Mouse (Mus musculus) stomach, embryonic 14.5 days (tissue): ENCODE measurements at regions not wholly inside any gene's neighbourhood (a gene's known extent, or its start where the extent isn't known, plus 50 kb on each side); places are given as distances from the start of the nearest gene placed in this dataset.

ENCODE experiments used
- ATAC-seq: fragments of 200-750 bp; cut with Nextera tagmentation; 2 replicates; pipeline ENCODE4 v1.8.0; 2017; ENCODE audit warnings: low read depth, moderate TSS enrichment; ENCODE audit not compliant: insufficient number of reproducible peaks, insufficient read depth, low FRiP score
- H3K27ac ChIP-seq: fragments of 300-500 bp; sonication (generic); 2 replicates; pipeline ENCODE4 v1.5.1; 2014; ENCODE audit warnings: mild to moderate bottlenecking, low read length, moderate library complexity, mixed read lengths
- H3K27me3 ChIP-seq: fragments of 300-500 bp; sonication (generic); 2 replicates; pipeline ENCODE4 v1.6.1; 2014; ENCODE audit warnings: low read length, control low read depth, mixed read lengths; ENCODE audit not compliant: control insufficient read depth, insufficient read depth
- H3K36me3 ChIP-seq: fragments of 300-500 bp; sonication (generic); 2 replicates; pipeline ENCODE4 v1.6.1; 2014; ENCODE audit warnings: mild to moderate bottlenecking, control low read depth, low read length, moderate library complexity, mixed read lengths; ENCODE audit not compliant: control insufficient read depth, insufficient read depth
- H3K4me1 ChIP-seq: fragments of 300-500 bp; sonication (generic); 2 replicates; pipeline ENCODE4 v1.6.1; 2014; ENCODE audit warnings: low read length, control low read depth, mixed read lengths; ENCODE audit not compliant: control insufficient read depth, insufficient read depth
- H3K4me2 ChIP-seq: fragments of 300-500 bp; sonication (generic); replicated peaks from 2 replicates; pipeline ENCODE4 v1.6.1; 2014; ENCODE audit warnings: low read depth, low read length, control low read depth
- H3K4me3 ChIP-seq: fragments of 300-500 bp; sonication (generic); 2 replicates; pipeline ENCODE4 v1.5.1; 2014; ENCODE audit warnings: low read depth, low read length, control low read depth
- H3K9ac ChIP-seq: fragments of 300-500 bp; sonication (generic); replicated peaks from 2 replicates; pipeline ENCODE4 v1.6.1; 2014; ENCODE audit warnings: low read depth, mild to moderate bottlenecking, control low read depth, low read length, moderate library complexity, mixed read lengths
- H3K9me3 ChIP-seq: fragments of 300-500 bp; sonication (generic); 2 replicates; pipeline ENCODE4 v1.6.1; 2016; ENCODE audit warnings: low read depth, low read length, control low read depth; ENCODE audit not compliant: control insufficient read depth
- WGBS: fragments of 180-500 bp; shearing (Covaris S2); extraction: QIAGEN DNeasy Blood & Tissue Kit; methylation state at CpG from one replicate; pipeline ENCODE4 v1.1.7; 2014; 5-methylcytosine and 5-hydroxymethylcytosine counted together

- no peaks in the 10 kb centered on the region for H3K36me3 ChIP-seq
- H3K9ac ChIP-seq, result no peak overlapping the region
- H3K4me1 ChIP-seq, result peaks cover 6% of the 10 kb centered on the region; the same call in 1 of the 2 replicates
- H3K4me2 ChIP-seq, result no peak overlapping the region
- WGBS, result 35% methylated on average over 9 of the region's 9 CpGs
- H3K27me3 ChIP-seq, result no peaks in the 10 kb centered on the region
- no peak overlapping the region for H3K4me3 ChIP-seq
- no peaks in the 10 kb centered on the region for H3K9me3 ChIP-seq
- H3K27ac ChIP-seq, result no peak overlapping the region
- peak; percentile 53; the same call in 1 of the 2 replicates for ATAC-seq
These were observed 71.5 kb upstream of the Cldn5 start for GRCm38 (mm10) chr16:18705028-18705648.

DNA sequence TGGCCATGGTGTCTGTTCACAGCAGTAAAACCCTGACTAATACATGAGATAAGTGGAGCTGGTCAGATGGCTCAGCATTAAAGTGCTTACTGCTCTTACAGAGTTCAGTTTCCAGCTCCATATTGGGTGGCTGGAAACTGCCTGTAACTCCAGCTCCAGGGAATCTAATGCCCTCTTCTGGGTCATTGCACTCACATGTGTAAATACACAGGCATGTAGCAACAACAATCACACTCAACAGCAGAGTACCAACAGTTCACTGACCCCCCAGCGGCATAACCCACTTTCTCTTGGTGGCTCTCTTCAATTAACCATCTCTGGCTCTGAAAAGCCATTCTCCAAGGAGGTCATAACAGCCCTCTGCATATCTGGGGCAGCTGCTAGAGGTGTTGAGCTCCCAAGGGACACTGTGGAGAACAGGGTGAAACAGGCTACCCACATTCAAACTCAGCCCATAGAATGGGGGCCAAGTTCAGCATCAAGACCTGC is 65.0 kb upstream of the Cldn5 start:
- no peak overlapping the region for H3K4me3 ChIP-seq
- H3K4me2 ChIP-seq, result no peak overlapping the region
- H3K27me3 ChIP-seq, result no peaks in the 10 kb centered on the region
- H3K9ac ChIP-seq, result no peak overlapping the region
- ATAC-seq, result no peak
- H3K4me1 ChIP-seq, result no peaks in the 10 kb centered on the region
- 82% methylated on average over 1 of the region's 1 CpGs for WGBS
- no peaks in the 10 kb centered on the region for H3K9me3 ChIP-seq
- H3K27ac ChIP-seq, result no peak overlapping the region
- H3K36me3 ChIP-seq, result no peaks in the 10 kb centered on the region

DNA sequence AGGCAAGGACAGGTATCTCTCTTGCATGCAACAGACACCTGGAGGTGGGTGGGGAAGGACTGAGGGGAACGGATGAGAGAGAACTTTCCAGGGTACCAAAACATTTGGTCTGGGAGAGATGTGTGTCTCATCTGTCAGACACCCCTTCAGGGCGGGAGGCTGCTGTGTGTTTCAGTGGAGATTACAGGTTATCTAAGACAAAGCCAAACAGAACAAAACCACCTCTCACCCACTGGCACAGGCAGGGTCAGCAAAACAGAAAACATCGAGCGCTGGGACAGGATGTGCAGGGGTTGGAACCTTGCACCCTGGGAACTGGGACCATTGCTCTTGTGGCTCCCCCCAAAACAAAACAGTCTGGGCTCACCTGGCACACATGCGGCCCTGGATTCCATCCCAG is 63.6 kb upstream of the Cldn5 start:
- Histone ChIP-seq H3K4me3 (no peak overlapping the region), H3K27ac (no peak overlapping the region), H3K27me3 (no peaks in the 10 kb centered on the region), H3K4me1 (no peaks in the 10 kb centered on the region), H3K9ac (no peak overlapping the region), H3K9me3 (no peaks in the 10 kb centered on the region), H3K4me2 (no peak overlapping the region), H3K36me3 (no peaks in the 10 kb centered on the region)
- ATAC-seq, result no peak
- 64% methylated on average over 5 of the region's 5 CpGs for WGBS

DNA sequence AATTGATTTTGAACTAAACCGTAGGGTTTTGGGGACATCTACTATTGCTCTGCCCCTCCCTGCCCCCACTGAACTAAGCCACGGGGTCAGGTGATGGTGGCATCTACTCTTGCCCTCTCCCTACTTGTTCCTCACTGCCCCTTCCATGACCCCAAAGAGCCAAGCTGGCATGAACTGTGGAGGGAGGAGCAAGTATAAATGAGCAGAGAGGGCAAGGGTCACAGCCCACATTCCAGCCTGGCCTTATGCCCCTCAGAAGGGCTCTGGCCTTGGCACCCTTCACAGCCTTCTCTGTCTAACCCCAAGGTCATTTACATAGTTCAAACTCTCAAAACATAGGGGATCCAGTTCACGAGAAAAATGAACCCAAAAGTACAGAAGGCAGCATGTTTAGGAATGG is 61.3 kb upstream of the Cldn5 start:
- WGBS, result 73% methylated on average over 3 of the region's 3 CpGs
- no peaks in the 10 kb centered on the region for H3K36me3 ChIP-seq
- no peak overlapping the region for H3K27ac ChIP-seq
- ATAC-seq, result no peak
- no peak overlapping the region for H3K4me3 ChIP-seq
- H3K27me3 ChIP-seq, result no peaks in the 10 kb centered on the region
- H3K4me2 ChIP-seq, result no peak overlapping the region
- no peak overlapping the region for H3K9ac ChIP-seq
- no peaks in the 10 kb centered on the region for H3K4me1 ChIP-seq
- H3K9me3 ChIP-seq, result no peaks in the 10 kb centered on the region

GRCm38 (mm10) chr16:18718040-18718439 is 58.6 kb upstream of the Cldn5 start:
- no peak overlapping the region for H3K27ac ChIP-seq
- ATAC-seq, result no peak
- H3K9ac ChIP-seq, result no peak overlapping the region
- 0 out of 2 replicates have a peak, but pooled peaks cover 8% of the 10 kb centered on the region for H3K4me1 ChIP-seq
- no peaks in the 10 kb centered on the region for H3K9me3 ChIP-seq
- no peaks in the 10 kb centered on the region for H3K27me3 ChIP-seq
- no peak overlapping the region for H3K4me2 ChIP-seq
- WGBS, result 15% methylated on average over 2 of the region's 2 CpGs
- no peak overlapping the region for H3K4me3 ChIP-seq
- no peaks in the 10 kb centered on the region for H3K36me3 ChIP-seq

DNA sequence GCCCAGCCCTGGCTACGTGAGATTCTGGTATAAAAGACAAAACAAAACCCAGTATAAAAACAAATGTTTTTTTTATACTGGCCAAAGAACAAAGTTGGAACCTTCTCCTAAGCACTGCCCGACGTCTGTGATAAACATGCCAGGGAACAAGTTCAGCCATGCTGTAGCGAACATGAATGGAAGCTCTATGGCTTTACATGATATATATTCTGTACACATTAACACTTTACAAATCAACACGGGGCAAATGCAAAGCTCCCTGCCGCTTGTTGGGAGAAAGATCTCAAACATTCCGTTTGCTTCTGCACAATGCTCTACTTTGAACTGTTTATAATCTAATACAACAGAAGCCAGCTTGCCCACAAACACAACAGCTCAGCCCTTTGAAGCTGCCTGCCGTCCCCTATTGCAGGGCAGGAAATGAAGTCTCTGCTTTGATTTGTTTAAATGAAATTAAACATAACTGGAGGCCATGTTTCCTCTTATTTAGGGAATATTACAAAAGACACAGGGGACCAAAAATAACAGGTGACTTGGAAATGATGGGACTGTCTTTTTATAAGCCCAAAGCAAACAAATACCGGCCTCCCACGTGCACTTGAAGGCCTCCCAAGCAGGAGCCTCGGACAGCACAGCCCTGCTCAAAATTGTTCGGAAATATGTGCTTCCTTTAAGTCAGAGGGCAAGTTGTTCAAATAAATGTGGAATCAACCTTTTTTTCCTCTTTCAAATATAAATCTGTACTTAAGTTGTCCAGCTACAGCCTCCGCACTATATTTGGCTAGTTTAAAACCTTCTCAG is 56.0 kb upstream of the Cldn5 start:
- ATAC-seq, result no peak
- no peaks in the 10 kb centered on the region for H3K36me3 ChIP-seq
- no peak overlapping the region for H3K9ac ChIP-seq
- H3K9me3 ChIP-seq, result no peaks in the 10 kb centered on the region
- no peak overlapping the region for H3K27ac ChIP-seq
- H3K4me3 ChIP-seq, result no peak overlapping the region
- 26% methylated on average over 13 of the region's 13 CpGs for WGBS
- no peak overlapping the region for H3K4me2 ChIP-seq
- 0 out of 2 replicates have a peak, but pooled peaks cover 8% of the 10 kb centered on the region for H3K4me1 ChIP-seq
- H3K27me3 ChIP-seq, result no peaks in the 10 kb centered on the region

DNA sequence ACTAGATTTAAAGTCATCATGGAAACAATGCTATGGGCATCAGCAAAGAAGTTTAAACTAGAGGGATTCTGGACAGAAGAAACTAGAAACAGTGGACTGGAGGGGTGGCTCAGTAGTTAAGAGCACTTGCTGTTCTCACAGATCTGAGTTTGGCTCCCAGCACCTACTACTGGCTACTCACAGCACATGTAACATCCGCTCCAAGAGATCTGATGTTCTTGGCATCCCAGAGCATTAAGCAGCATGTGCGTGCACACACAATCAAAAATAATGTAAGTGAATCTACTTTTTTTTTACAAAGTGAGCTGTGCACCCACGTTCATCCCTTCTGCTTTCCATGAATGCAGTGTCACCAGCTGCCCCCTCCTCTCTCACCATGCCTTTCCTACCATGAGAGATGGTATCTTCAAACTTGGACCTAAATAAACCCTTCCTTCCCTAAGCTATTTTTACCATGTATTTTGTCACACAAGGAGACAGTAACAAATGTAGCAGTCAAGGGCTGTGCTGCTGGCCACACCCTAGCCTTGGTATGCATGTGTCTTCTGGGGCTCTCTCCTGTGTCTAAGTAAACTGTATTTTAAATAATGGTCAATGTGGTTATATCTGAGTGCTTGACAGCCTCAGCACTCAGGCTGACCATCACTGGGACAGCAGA is 53.3 kb upstream of the Cldn5 start:
- no peak overlapping the region for H3K27ac ChIP-seq
- H3K4me2 ChIP-seq, result no peak overlapping the region
- H3K4me1 ChIP-seq, result 0 out of 2 replicates have a peak, but pooled peaks cover 8% of the 10 kb centered on the region
- H3K36me3 ChIP-seq, result no peaks in the 10 kb centered on the region
- no peak overlapping the region for H3K9ac ChIP-seq
- H3K4me3 ChIP-seq, result no peak overlapping the region
- no peaks in the 10 kb centered on the region for H3K9me3 ChIP-seq
- H3K27me3 ChIP-seq, result no peaks in the 10 kb centered on the region
- no peak for ATAC-seq
- WGBS, result 80% methylated on average over 3 of the region's 3 CpGs

- no peak overlapping the region for H3K27ac ChIP-seq
These were observed 52.8 kb upstream of the Cldn5 start for GRCm38 (mm10) chr16:18723874-18724273.

More at GRCm38 (mm10) chr16:18723874-18724273, 52.8 kb upstream of the Cldn5 start:
- H3K4me2 ChIP-seq, result no peak overlapping the region
- H3K4me1 ChIP-seq, result 0 out of 2 replicates have a peak, but pooled peaks cover 8% of the 10 kb centered on the region
- no peak overlapping the region for H3K4me3 ChIP-seq
- H3K9me3 ChIP-seq, result no peaks in the 10 kb centered on the region
- ATAC-seq, result no peak
- WGBS, result 32% methylated on average over 3 of the region's 3 CpGs
- no peaks in the 10 kb centered on the region for H3K36me3 ChIP-seq
- no peaks in the 10 kb centered on the region for H3K27me3 ChIP-seq
- H3K9ac ChIP-seq, result no peak overlapping the region
